Mouse (Mus musculus) gastrocnemius, adult 2 months (tissue): ENCODE data around the gene Sptlc3. TPM values are rescaled to one million over a fixed set of nuclear protein-coding genes. Genes with fewer than 3 reads are reported as not detected.

ENCODE experiments used
- DNase-seq: peaks from one replicate; pipeline ENCODE4 v3.0.0; 2022
- H3K27ac ChIP-seq: fragments of 200-600 bp; 2 replicates; pipeline ENCODE4 v1.8.1; 2022; ENCODE audit warnings: mild to moderate bottlenecking
- H3K4me3 ChIP-seq: fragments of 200-600 bp; 2 replicates; pipeline ENCODE4 v1.8.1; 2022; ENCODE audit warnings: mild to moderate bottlenecking, moderate library complexity
- CTCF ChIP-seq: fragments of 200-600 bp; IDR thresholded peaks from 2 replicates; pipeline ENCODE4 v1.8.1; 2022; ENCODE audit warnings: antibody characterized with exemption, mild to moderate bottlenecking, moderate library complexity
- intact Hi-C: fragments of 180-260 bp; cut with DNase I; formaldehyde crosslinking; loops from one replicate; pipeline ENCODE4 v1.15.1; 2025
- long read RNA-seq, 2 experiments: library from polyadenylated mRNA; stranded (forward); transcript quantifications; one replicate each; pipeline ENCODE4 v2.0.0; 2021
- total RNA-seq, 2 experiments: library from RNA; stranded (reverse); gene quantifications; 2 replicates each; pipeline ENCODE4 v1.2.3; 2021

The Sptlc3 gene
- total RNA-seq = not detected
- long read RNA-seq, experiment 1 = 0 reads
- long read RNA-seq, experiment 2 = 0 reads

- Histone ChIP-seq H3K4me3 (no peak within 1 kb of the TSS), H3K27ac (no peak within 1 kb of the TSS)
- no peak for TF ChIP-seq CTCF
- intact Hi-C loops = no loop called here
- DNase-seq = no peak
These were observed at the start of gene Sptlc3 for GRCm38 (mm10) chr2:139493836-139494235. Gene Sptlc3, plus strand, starts transcription at chr2:139493913.

GRCm38 (mm10) chr2:139467726-139468125 is 26.0 kb upstream of the Sptlc3 start:
- intact Hi-C loops = no loop called here
- H3K4me3 ChIP-seq = no peak overlapping the region
- TF ChIP-seq CTCF = no peak
- no peak overlapping the region for H3K27ac ChIP-seq
- no peak for DNase-seq

- intact Hi-C loops = no loop called here
These were observed 5.0 kb upstream of the Sptlc3 start for GRCm38 (mm10) chr2:139488708-139489107.

GRCm38 (mm10) chr2:139494629-139495028 is 916 bp downstream of the Sptlc3 start:
- H3K27ac ChIP-seq = no peak overlapping the region
- no peak overlapping the region for H3K4me3 ChIP-seq
- intact Hi-C loops = no loop called here
- TF ChIP-seq CTCF = no peak
- DNase-seq = no peak

More at GRCm38 (mm10) chr2:139488708-139489107, 5.0 kb upstream of the Sptlc3 start:
- Histone ChIP-seq H3K4me3 (no peak overlapping the region), H3K27ac (no peak overlapping the region)
- TF ChIP-seq CTCF = no peak
- DNase-seq = no peak

- no peak for TF ChIP-seq CTCF
- no peak for DNase-seq
- Histone ChIP-seq H3K4me3 (no peak overlapping the region), H3K27ac (no peak overlapping the region)
- intact Hi-C loops = no loop called here
These were observed 68.3 kb downstream of the Sptlc3 start for GRCm38 (mm10) chr2:139561966-139562505.

GRCm38 (mm10) chr2:139579280-139579679 is 85.6 kb downstream of the Sptlc3 start:
- peak; percentile 49 for TF ChIP-seq CTCF
- intact Hi-C loops = no loop called here
- H3K27ac ChIP-seq = no peak overlapping the region
- DNase-seq = no peak
- H3K4me3 ChIP-seq = no peak overlapping the region

- H3K4me3 ChIP-seq = no peak overlapping the region
- intact Hi-C loops = no loop called here
- DNase-seq = no peak
- TF ChIP-seq CTCF = no peak
- H3K27ac ChIP-seq = no peak overlapping the region
These were observed 89.1 kb downstream of the Sptlc3 start for GRCm38 (mm10) chr2:139582766-139583165.

GRCm38 (mm10) chr2:139587660-139588200 is 94.0 kb downstream of the Sptlc3 start:
- DNase-seq = no peak
- H3K4me3 ChIP-seq = no peak overlapping the region
- TF ChIP-seq CTCF = no peak
- no peak overlapping the region for H3K27ac ChIP-seq
- intact Hi-C loops = no loop called here

- peak; percentile 62 for TF ChIP-seq CTCF
- Histone ChIP-seq H3K27ac (no peak overlapping the region), H3K4me3 (no peak overlapping the region)
- DNase-seq = peak; percentile 33
- intact Hi-C loops = loop anchor here (10.0 kb wide), 1 partner anchor 575 kb away; no protein-coding TSS in a partner anchor
These were observed 96.2 kb downstream of the Sptlc3 start for GRCm38 (mm10) chr2:139589905-139590304.

GRCm38 (mm10) chr2:139590888-139591698 is 97.4 kb downstream of the Sptlc3 start:
- Histone ChIP-seq H3K4me3 (no peak overlapping the region), H3K27ac (no peak overlapping the region)
- TF ChIP-seq CTCF = peak; percentile 85
- intact Hi-C loops = loop anchor here (1.0 to 10.0 kb wide), 2 partner anchors 131 to 574 kb away; no protein-coding TSS in a partner anchor
- DNase-seq = no peak

GRCm38 (mm10) chr2:139592109-139592508 is 98.4 kb downstream of the Sptlc3 start:
- no peak for DNase-seq
- Histone ChIP-seq H3K27ac (no peak overlapping the region), H3K4me3 (no peak overlapping the region)
- no peak for TF ChIP-seq CTCF
- intact Hi-C loops = loop anchor here (10.0 kb wide), 1 partner anchor 573 kb away; no protein-coding TSS in a partner anchor

GRCm38 (mm10) chr2:139597229-139597628 is 103.5 kb downstream of the Sptlc3 start:
- TF ChIP-seq CTCF = no peak
- intact Hi-C loops = loop anchor here (10.0 kb wide), 1 partner anchor 568 kb away; no protein-coding TSS in a partner anchor

More at GRCm38 (mm10) chr2:139597229-139597628, 103.5 kb downstream of the Sptlc3 start:
- no peak overlapping the region for H3K4me3 ChIP-seq
- no peak for DNase-seq
- H3K27ac ChIP-seq = no peak overlapping the region
